ENCODE assay signal across 8 mouse cellular contexts in genomic region chr13:24581833-24582232, GRCm38 (mm10). TPM values are rescaled to one million over a fixed set of nuclear protein-coding genes. Genes with fewer than 3 reads are reported as not detected.
DNase-seq lines count a peak whose midpoint lies in the region; ATAC-seq and TF ChIP-seq lines count a peak whose summit lies in the region.

Ripor2 (plus strand) TSS chr13:24582189.

- H3K27me3 ChIP-seq in forebrain, embryonic 12.5 days: no peaks in the 10 kb centered on the region
- no peaks in the 10 kb centered on the region for H3K27me3 ChIP-seq in forebrain, embryonic 10.5 days (ENCODE audit: poor library complexity, severe bottlenecking)
- no peaks in the 10 kb centered on the region for H3K27me3 ChIP-seq in liver, embryonic 12.5 days (replicated peaks)
- no peaks in the 10 kb centered on the region for H3K27me3 ChIP-seq in liver, postnatal 0 days (ENCODE audit: insufficient read depth, low read length)
- H3K27me3 ChIP-seq in neural tube, embryonic 15.5 days (replicated peaks): no peaks in the 10 kb centered on the region

- H3K9me3 ChIP-seq in forebrain, embryonic 12.5 days: no peaks in the 10 kb centered on the region
- H3K9me3 ChIP-seq in forebrain, embryonic 10.5 days: no peaks in the 10 kb centered on the region
- H3K9me3 ChIP-seq in liver, embryonic 12.5 days (replicated peaks): no peaks in the 10 kb centered on the region
- no peaks in the 10 kb centered on the region for H3K9me3 ChIP-seq in liver, postnatal 0 days (ENCODE audit: low read length)
- no peaks in the 10 kb centered on the region for H3K9me3 ChIP-seq in neural tube, embryonic 15.5 days (replicated peaks)

- no peak within 1 kb of the TSS for H3K9ac ChIP-seq in forebrain, embryonic 12.5 days
- H3K9ac ChIP-seq in liver, embryonic 12.5 days: 0 out of 2 replicates have a peak within 1 kb of the TSS, but pooled peaks have one; percentile 8
- no peak within 1 kb of the TSS for H3K9ac ChIP-seq in liver, postnatal 0 days (replicated peaks)
- H3K9ac ChIP-seq in neural tube, embryonic 15.5 days (replicated peaks): no peak within 1 kb of the TSS

- TF ChIP-seq CTCF in liver, postnatal 0 days (IDR thresholded peaks at IDR 0.05; ENCODE audit: low read depth): no peak
- no peak for TF ChIP-seq CTCF in lung, adult 2 months (IDR thresholded peaks at IDR 0.05; ENCODE audit: insufficient read depth, low read length)

- no peak for TF ChIP-seq POLR2A in lung, adult 2 months (IDR thresholded peaks at IDR 0.05; ENCODE audit: borderline replicate concordance, extremely low read depth, low read depth, low read length)

- H3K4me1 ChIP-seq in forebrain, embryonic 12.5 days: peaks cover 5% of the 10 kb centered on the region
- peaks cover 3% of the 10 kb centered on the region for H3K4me1 ChIP-seq in forebrain, embryonic 10.5 days
- H3K4me1 ChIP-seq in liver, embryonic 12.5 days: peaks cover 43% of the 10 kb centered on the region
- H3K4me1 ChIP-seq in liver, postnatal 0 days (ENCODE audit: insufficient read depth): 0 out of 2 replicates have a peak, but pooled peaks cover 2% of the 10 kb centered on the region
- H3K4me1 ChIP-seq in neural tube, embryonic 15.5 days: peaks cover 5% of the 10 kb centered on the region
- H3K4me1 ChIP-seq in lung, adult 2 months (ENCODE audit: control insufficient read depth, insufficient read depth, low read length): no peaks in the 10 kb centered on the region

- no peak within 1 kb of the TSS for H3K4me2 ChIP-seq in forebrain, embryonic 12.5 days
- H3K4me2 ChIP-seq in liver, embryonic 12.5 days: peak within 1 kb of the TSS; percentile 32; the same call in 1 of the 2 replicates
- H3K4me2 ChIP-seq in liver, postnatal 0 days (ENCODE audit: low read depth, low read length): no peak within 1 kb of the TSS
- H3K4me2 ChIP-seq in neural tube, embryonic 15.5 days: no peak within 1 kb of the TSS

- WGBS in forebrain, embryonic 12.5 days: 66% methylated on average over 10 of the region's 10 CpGs
- WGBS in forebrain, embryonic 10.5 days: 88% methylated on average over 10 of the region's 10 CpGs
- WGBS in liver, embryonic 12.5 days (ENCODE audit: insufficient replicate concordance): 87% methylated on average over 10 of the region's 10 CpGs
- 88% methylated on average over 10 of the region's 10 CpGs for WGBS in liver, postnatal 0 days (ENCODE audit: insufficient replicate concordance)
- 50% methylated on average over 10 of the region's 10 CpGs for WGBS in neural tube, embryonic 15.5 days
- whole genome bisulfite sequencing in lung, adult 2 months: 60% methylated on average over 10 of the region's 10 CpGs

- no peaks in the 10 kb centered on the region for H3K36me3 ChIP-seq in forebrain, embryonic 12.5 days (replicated peaks)
- H3K36me3 ChIP-seq in forebrain, embryonic 10.5 days (replicated peaks): no peaks in the 10 kb centered on the region
- no peaks in the 10 kb centered on the region for H3K36me3 ChIP-seq in liver, embryonic 12.5 days
- H3K36me3 ChIP-seq in liver, postnatal 0 days (replicated peaks; ENCODE audit: insufficient read depth, low read length): no peaks in the 10 kb centered on the region
- no peaks in the 10 kb centered on the region for H3K36me3 ChIP-seq in neural tube, embryonic 15.5 days

- no peak for DNase-seq in forebrain, embryonic 10.5 days (ENCODE audit: extremely low spot score, low spot score)
- DNase-seq in liver, postnatal 0 days: no peak
- no peak for DNase-seq in left cerebral cortex, postnatal 10 days (ENCODE audit: extremely low spot score in 1 of 2, low spot score in 2 of 2)
- no peak for DNase-seq in ovary, postnatal 10 days (ENCODE audit: low spot score)
- no peak for DNase-seq in lung, adult 2 months

- peak; percentile 70 for ATAC-seq in forebrain, embryonic 12.5 days (ENCODE audit: low FRiP score)
- no peak for ATAC-seq in liver, embryonic 12.5 days
- ATAC-seq in liver, postnatal 0 days: no peak
- ATAC-seq in neural tube, embryonic 15.5 days (ENCODE audit: low FRiP score): peak; percentile 23; the same call in 1 of the 2 replicates

- intact Hi-C loops in left cerebral cortex, postnatal 10 days (cut with DNase I): no loop called here

- H3K4me3 ChIP-seq in forebrain, embryonic 12.5 days (replicated peaks): no peak within 1 kb of the TSS
- H3K4me3 ChIP-seq in forebrain, embryonic 10.5 days: no peak within 1 kb of the TSS
- no peak within 1 kb of the TSS for H3K4me3 ChIP-seq in liver, embryonic 12.5 days
- H3K4me3 ChIP-seq in liver, postnatal 0 days (ENCODE audit: low read depth, low read length): no peak within 1 kb of the TSS
- no peak within 1 kb of the TSS for H3K4me3 ChIP-seq in neural tube, embryonic 15.5 days (replicated peaks)
- H3K4me3 ChIP-seq in lung, adult 2 months (replicated peaks; ENCODE audit: extremely low read depth, low read depth, low read length): no peak within 1 kb of the TSS

- no peak for TF ChIP-seq EP300 in liver, postnatal 0 days (IDR thresholded peaks at IDR 0.05; ENCODE audit: low read depth)

- peak within 1 kb of the TSS; percentile 59; the same call in 1 of the 2 replicates for H3K27ac ChIP-seq in forebrain, embryonic 12.5 days
- no peak within 1 kb of the TSS for H3K27ac ChIP-seq in forebrain, embryonic 10.5 days
- H3K27ac ChIP-seq in liver, embryonic 12.5 days: peak within 1 kb of the TSS; percentile 43
- no peak within 1 kb of the TSS for H3K27ac ChIP-seq in liver, postnatal 0 days (ENCODE audit: low read depth)
- peak within 1 kb of the TSS; percentile 38; the same call in 1 of the 2 replicates for H3K27ac ChIP-seq in neural tube, embryonic 15.5 days (replicated peaks)

RNA-seq across cellular contexts. Expression of gene Ripor2, which starts in this region (rescaled TPM):
- 16.6 and 17.8 TPM in 2 replicates for polyA plus RNA-seq in forebrain, embryonic 12.5 days (2016; fragmentation: Nextera tagmentation; extraction: Ambion mirVana)
- polyA plus RNA-seq in forebrain, embryonic 10.5 days (2016; fragmentation: Nextera tagmentation; extraction: Ambion mirVana): 1.5 and 2.2 TPM in 2 replicates
- polyA plus RNA-seq in liver, embryonic 12.5 days (2016; fragmentation: Nextera tagmentation; extraction: Ambion mirVana): 6.6 and 8.3 TPM in 2 replicates
- polyA plus RNA-seq in liver, postnatal 0 days (2015; fragmentation: Nextera tagmentation; extraction: Ambion mirVana): 3.7 and 3.8 TPM in 2 replicates
- 10 to 100 TPM; 69.2 to 71.9 TPM for total RNA-seq in left cerebral cortex, postnatal 10 days (2021)
- 21.3 and 24.0 TPM in 2 replicates for polyA plus RNA-seq in neural tube, embryonic 15.5 days (2015; fragmentation: Nextera tagmentation; extraction: Ambion mirVana)
- polyA plus RNA-seq in lung, adult 2 months (2012; rRNA removed): 5.3 and 8.8 TPM in 2 replicates

Comparison
In these comparisons a context has a peak if more than half of its experiments do, and no peak if none do; other contexts are left out.
1. H3K27ac ChIP-seq: peak in forebrain, embryonic 12.5 days (single experiment), liver, embryonic 12.5 days (single experiment) and neural tube, embryonic 15.5 days (single experiment); none in forebrain, embryonic 10.5 days (single experiment) and liver, postnatal 0 days (single experiment).
2. ATAC-seq: peak in forebrain, embryonic 12.5 days (single experiment) and neural tube, embryonic 15.5 days (single experiment); none in liver, embryonic 12.5 days (single experiment) and liver, postnatal 0 days (single experiment).